Mouse (Mus musculus): ENCODE measurements around the gene Camsap3. TPM values are rescaled to one million over a fixed set of nuclear protein-coding genes. Genes with fewer than 3 reads are reported as not detected.
A peak's percentile ranks its signal among the peaks of the same experiment; 100 is the strongest.

The Camsap3 gene
- polyA plus RNA-seq, 1 experiment: 0.05 TPM

- no peak overlapping the region for H3K4me3 ChIP-seq
- no peaks in the 10 kb centered on the region for H3K79me2 ChIP-seq (ENCODE audit: control insufficient read depth, insufficient read depth)
- TF ChIP-seq MYOG (IDR thresholded peaks at IDR 0.05; ENCODE audit: control insufficient read depth in 1 of 3, insufficient read depth in 1 of 3, insufficient read length in 2 of 3, low read depth in 2 of 3) (no peak), USF1 (IDR thresholded peaks at IDR 0.05; ENCODE audit: low read depth) (no peak), POLR2A (IDR thresholded peaks at IDR 0.05; ENCODE audit: insufficient read length, low read depth) (no peak), SRF (IDR thresholded peaks at IDR 0.05; ENCODE audit: control insufficient read depth, insufficient read length, low read depth) (no peak), TCF3 (IDR thresholded peaks at IDR 0.05; ENCODE audit: insufficient read length, low read depth) (no peak), CEBPB (IDR thresholded peaks at IDR 0.05; ENCODE audit: insufficient read depth, poor library complexity, severe bottlenecking) (no peak), E2F4 (IDR thresholded peaks at IDR 0.05; ENCODE audit: insufficient read depth) (no peak), REST (IDR thresholded peaks at IDR 0.05; ENCODE audit: insufficient read depth, insufficient read length) (no peak), TCF12 (IDR thresholded peaks at IDR 0.05; ENCODE audit: insufficient read depth, poor library complexity, severe bottlenecking) (no peak), MAX (IDR thresholded peaks at IDR 0.05; ENCODE audit: low read depth) (no peak), MYOD1 (IDR thresholded peaks at IDR 0.05; ENCODE audit: control insufficient read depth in 1 of 3, insufficient read length in 2 of 3, low read depth in 2 of 3) (no peak), POLR2AphosphoS2 (IDR thresholded peaks at IDR 0.05; ENCODE audit: insufficient read length, low read depth) (no peak)
- H3ac ChIP-seq (ENCODE audit: control insufficient read depth, insufficient read length): no peak overlapping the region
- H3K36me3 ChIP-seq (ENCODE audit: control insufficient read depth, insufficient read depth): no peaks in the 10 kb centered on the region
- H3K27me3 ChIP-seq (ENCODE audit: control insufficient read depth, insufficient read depth, insufficient read length): no peaks in the 10 kb centered on the region
- no peak overlapping the region for H3K4me2 ChIP-seq (ENCODE audit: low read depth)
These were observed 34.9 kb upstream of the Camsap3 start for GRCm38 (mm10) chr8:3552240-3552639.

- Histone ChIP-seq H3ac (ENCODE audit: control insufficient read depth, insufficient read length) (no peak overlapping the region), H3K4me3 (no peak overlapping the region), H3K36me3 (ENCODE audit: control insufficient read depth, insufficient read depth) (no peaks in the 10 kb centered on the region), H3K4me2 (ENCODE audit: low read depth) (no peak overlapping the region), H3K27me3 (ENCODE audit: control insufficient read depth, insufficient read depth, insufficient read length) (no peaks in the 10 kb centered on the region), H3K79me2 (ENCODE audit: control insufficient read depth, insufficient read depth) (no peaks in the 10 kb centered on the region)
- no peak for TF ChIP-seq CEBPB (IDR thresholded peaks at IDR 0.05; ENCODE audit: insufficient read depth, poor library complexity, severe bottlenecking)
- no peak for TF ChIP-seq E2F4 (IDR thresholded peaks at IDR 0.05; ENCODE audit: insufficient read depth)
- TF ChIP-seq SRF (IDR thresholded peaks at IDR 0.05; ENCODE audit: control insufficient read depth, insufficient read length, low read depth): no peak
- no peak for TF ChIP-seq MYOG (IDR thresholded peaks at IDR 0.05; ENCODE audit: control insufficient read depth in 1 of 3, insufficient read depth in 1 of 3, insufficient read length in 2 of 3, low read depth in 2 of 3)
- TF ChIP-seq TCF12 (IDR thresholded peaks at IDR 0.05; ENCODE audit: insufficient read depth, poor library complexity, severe bottlenecking): no peak
- TF ChIP-seq POLR2AphosphoS2 (IDR thresholded peaks at IDR 0.05; ENCODE audit: insufficient read length, low read depth): no peak
- TF ChIP-seq MAX (IDR thresholded peaks at IDR 0.05; ENCODE audit: low read depth): no peak
- TF ChIP-seq REST (IDR thresholded peaks at IDR 0.05; ENCODE audit: insufficient read depth, insufficient read length): no peak
- no peak for TF ChIP-seq USF1 (IDR thresholded peaks at IDR 0.05; ENCODE audit: low read depth)
- no peak for TF ChIP-seq MYOD1 (IDR thresholded peaks at IDR 0.05; ENCODE audit: control insufficient read depth in 1 of 3, insufficient read length in 2 of 3, low read depth in 2 of 3)
- no peak for TF ChIP-seq POLR2A (IDR thresholded peaks at IDR 0.05; ENCODE audit: insufficient read length, low read depth)
- no peak for TF ChIP-seq TCF3 (IDR thresholded peaks at IDR 0.05; ENCODE audit: insufficient read length, low read depth)
These were observed 31.0 kb upstream of the Camsap3 start for GRCm38 (mm10) chr8:3556114-3556513.

DNA sequence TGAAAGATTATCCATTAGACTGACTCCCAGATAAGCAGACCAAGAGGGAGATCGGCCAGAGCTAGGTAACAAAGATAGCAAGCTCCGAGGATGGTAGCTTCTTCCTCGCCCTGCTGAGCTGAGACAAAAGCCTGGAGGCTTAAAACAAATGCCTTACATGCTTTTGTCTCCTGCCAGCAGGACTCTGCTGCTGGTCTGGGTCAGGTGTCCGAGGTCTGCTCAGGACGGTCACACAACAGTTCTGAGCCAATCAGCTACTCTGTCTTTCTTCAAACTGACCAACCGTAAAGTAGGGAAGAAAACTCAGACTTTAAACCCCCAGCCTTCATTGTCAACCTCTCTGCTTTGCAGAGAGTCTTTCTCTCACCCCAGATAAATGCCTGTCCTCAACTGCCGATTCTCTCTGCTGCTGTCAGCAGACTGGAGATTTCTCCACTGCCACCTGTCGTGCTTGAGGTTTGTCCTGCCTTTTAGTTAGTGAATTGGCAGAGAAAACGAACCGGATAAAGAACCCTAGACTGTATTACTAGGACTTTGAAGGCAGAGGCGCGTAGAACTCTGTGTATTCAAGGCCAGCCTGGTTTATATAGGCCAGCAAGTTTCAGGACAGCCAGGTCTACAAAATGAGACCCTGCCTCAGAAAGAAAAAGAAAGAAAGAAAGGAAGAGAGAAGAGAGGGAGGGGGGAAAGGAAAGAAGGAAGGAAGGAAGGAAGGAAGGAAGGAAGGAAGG is 19.3 kb upstream of the Camsap3 start, which contains the start of gene C330021F23Rik:
C330021F23Rik (plus strand) TSS at position 350 of the 731 bp plus-strand sequence.
- Histone ChIP-seq H3K4me2 (ENCODE audit: low read depth) (peak within 1 kb of the TSS; percentile 57), H3K27me3 (ENCODE audit: control insufficient read depth, insufficient read depth, insufficient read length) (peaks cover 4% of the 10 kb centered on the region), H3K4me3 (no peak within 1 kb of the TSS), H3ac (ENCODE audit: control insufficient read depth, insufficient read length) (no peak within 1 kb of the TSS), H3K36me3 (ENCODE audit: control insufficient read depth, insufficient read depth) (no peaks in the 10 kb centered on the region), H3K79me2 (ENCODE audit: control insufficient read depth, insufficient read depth) (no peaks in the 10 kb centered on the region)
- TF ChIP-seq SRF (IDR thresholded peaks at IDR 0.05; ENCODE audit: control insufficient read depth, insufficient read length, low read depth) (no peak), POLR2A (IDR thresholded peaks at IDR 0.05; ENCODE audit: insufficient read length, low read depth) (no peak), TCF3 (IDR thresholded peaks at IDR 0.05; ENCODE audit: insufficient read length, low read depth) (no peak), REST (IDR thresholded peaks at IDR 0.05; ENCODE audit: insufficient read depth, insufficient read length) (no peak), POLR2AphosphoS2 (IDR thresholded peaks at IDR 0.05; ENCODE audit: insufficient read length, low read depth) (no peak)

- Histone ChIP-seq H3K27me3 (ENCODE audit: control insufficient read depth, insufficient read depth, insufficient read length) (peaks cover 9% of the 10 kb centered on the region), H3K4me2 (ENCODE audit: low read depth) (peak overlapping the region; percentile 57), H3K4me3 (no peak overlapping the region), H3K79me2 (ENCODE audit: control insufficient read depth, insufficient read depth) (no peaks in the 10 kb centered on the region), H3K36me3 (ENCODE audit: control insufficient read depth, insufficient read depth) (no peaks in the 10 kb centered on the region), H3ac (ENCODE audit: control insufficient read depth, insufficient read length) (no peak overlapping the region)
- no peak for TF ChIP-seq POLR2AphosphoS2 (IDR thresholded peaks at IDR 0.05; ENCODE audit: insufficient read length, low read depth)
- no peak for TF ChIP-seq TCF3 (IDR thresholded peaks at IDR 0.05; ENCODE audit: insufficient read length, low read depth)
- TF ChIP-seq SRF (IDR thresholded peaks at IDR 0.05; ENCODE audit: control insufficient read depth, insufficient read length, low read depth): no peak
- TF ChIP-seq MYOG (IDR thresholded peaks at IDR 0.05; ENCODE audit: control insufficient read depth in 1 of 3, insufficient read depth in 1 of 3, insufficient read length in 2 of 3, low read depth in 2 of 3): no peak
- TF ChIP-seq E2F4 (IDR thresholded peaks at IDR 0.05; ENCODE audit: insufficient read depth): no peak
- TF ChIP-seq POLR2A (IDR thresholded peaks at IDR 0.05; ENCODE audit: insufficient read length, low read depth): no peak
- no peak for TF ChIP-seq MAX (IDR thresholded peaks at IDR 0.05; ENCODE audit: low read depth)
- TF ChIP-seq TCF12 (IDR thresholded peaks at IDR 0.05; ENCODE audit: insufficient read depth, poor library complexity, severe bottlenecking): no peak
- TF ChIP-seq REST (IDR thresholded peaks at IDR 0.05; ENCODE audit: insufficient read depth, insufficient read length): no peak
- TF ChIP-seq USF1 (IDR thresholded peaks at IDR 0.05; ENCODE audit: low read depth): no peak
These were observed 18.7 kb upstream of the Camsap3 start for GRCm38 (mm10) chr8:3568378-3568777.

Measured in myocyte (in vitro differentiated cells).